Mouse (Mus musculus): ENCODE measurements around the gene Wnt1.
"Not testable (repeated sequence)": the region's sequence is repeated elsewhere in the genome, so short reads cannot be mapped to it uniquely, and the experiment has no call there.

The Wnt1 gene

DNA sequence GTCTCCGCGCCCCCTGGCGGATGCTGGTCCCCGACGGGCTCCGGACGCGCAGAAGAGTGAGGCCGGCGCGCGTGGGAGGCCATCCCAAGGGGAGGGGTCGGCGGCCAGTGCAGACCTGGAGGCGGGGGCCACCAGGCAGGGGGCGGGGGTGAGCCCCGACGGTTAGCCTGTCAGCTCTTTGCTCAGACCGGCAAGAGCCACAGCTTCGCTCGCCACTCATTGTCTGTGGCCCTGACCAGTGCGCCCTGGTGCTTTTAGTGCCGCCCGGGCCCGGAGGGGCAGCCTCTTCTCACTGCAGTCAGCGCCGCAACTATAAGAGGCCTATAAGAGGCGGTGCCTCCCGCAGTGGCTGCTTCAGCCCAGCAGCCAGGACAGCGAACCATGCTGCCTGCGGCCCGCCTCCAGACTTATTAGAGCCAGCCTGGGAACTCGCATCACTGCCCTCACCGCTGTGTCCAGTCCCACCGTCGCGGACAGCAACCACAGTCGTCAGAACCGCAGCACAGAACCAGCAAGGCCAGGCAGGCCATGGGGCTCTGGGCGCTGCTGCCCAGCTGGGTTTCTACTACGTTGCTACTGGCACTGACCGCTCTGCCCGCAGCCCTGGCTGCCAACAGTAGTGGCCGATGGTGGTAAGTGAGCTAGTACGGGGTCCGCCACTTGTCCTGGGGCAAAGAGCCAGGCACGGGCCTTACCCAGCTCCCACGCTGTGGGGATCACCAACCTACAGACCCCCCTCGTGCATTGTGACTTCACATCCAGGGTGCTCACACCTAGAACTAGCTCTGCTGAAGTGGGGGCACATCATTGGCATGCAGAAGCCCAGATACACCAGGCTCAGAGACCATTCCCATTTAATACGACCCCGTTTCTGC is at the start of gene Wnt1:
TSS of gene Wnt1 (plus strand) at position 197 of the 875 bp plus-strand sequence.
- peak; percentile 66 to 70 for DNase-seq

- no peak for DNase-seq
Measured at GRCm38 (mm10) chr15:98740219-98740618, 49.4 kb upstream of the Wnt1 start.

DNA sequence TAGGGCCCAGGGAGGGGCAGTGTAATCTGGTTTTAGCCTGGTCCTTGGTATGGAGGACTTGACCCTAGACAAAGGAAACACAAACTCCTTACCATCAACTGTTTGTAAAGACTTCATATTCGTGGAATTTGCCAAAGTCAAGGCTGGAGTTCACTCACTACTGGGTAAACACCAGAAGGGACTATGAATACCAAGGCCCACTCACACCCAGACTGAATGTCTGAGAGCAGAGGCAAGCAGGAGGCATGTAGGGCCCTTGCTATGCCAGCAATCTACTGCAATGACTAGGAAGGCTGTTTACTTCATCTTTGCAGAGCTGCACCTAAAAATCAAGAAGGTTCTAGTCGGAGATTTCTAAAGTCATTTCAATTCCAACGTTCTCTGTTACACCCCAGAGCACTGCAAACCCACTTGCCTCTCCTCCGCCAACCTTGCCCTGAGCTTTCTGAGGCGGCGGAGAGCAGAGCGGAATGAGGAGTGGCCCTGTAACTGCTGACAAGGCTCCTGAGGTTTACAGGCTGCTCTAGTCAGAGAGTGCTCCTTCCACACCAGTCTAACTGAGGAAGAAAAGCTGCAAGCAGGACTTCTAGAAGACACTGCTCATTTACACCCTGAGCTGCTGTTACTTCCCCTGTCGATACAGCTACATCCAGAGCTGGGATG is 46.8 kb upstream of the Wnt1 start:
- DNase-seq = no peak

DNA sequence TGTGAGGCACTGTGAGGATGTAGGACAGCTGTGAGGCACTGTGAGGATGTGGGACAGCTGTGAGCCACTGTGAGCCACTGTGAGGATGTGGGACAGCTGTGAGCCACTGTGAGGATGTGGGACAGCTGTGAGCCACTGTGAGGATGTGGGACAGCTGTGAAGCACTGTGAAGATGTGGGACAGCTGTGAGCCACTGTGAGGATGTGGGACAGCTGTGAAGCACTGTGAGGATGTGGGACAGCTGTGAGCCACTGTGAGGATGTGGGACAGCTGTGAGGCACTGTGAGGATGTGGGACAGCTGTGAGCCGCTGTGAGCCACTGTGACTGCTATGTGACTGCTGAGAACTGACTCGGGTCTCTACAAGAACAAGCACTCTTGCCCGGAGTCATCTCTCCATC is 45.8 kb upstream of the Wnt1 start:
- DNase-seq = not testable (repeated sequence)

DNA sequence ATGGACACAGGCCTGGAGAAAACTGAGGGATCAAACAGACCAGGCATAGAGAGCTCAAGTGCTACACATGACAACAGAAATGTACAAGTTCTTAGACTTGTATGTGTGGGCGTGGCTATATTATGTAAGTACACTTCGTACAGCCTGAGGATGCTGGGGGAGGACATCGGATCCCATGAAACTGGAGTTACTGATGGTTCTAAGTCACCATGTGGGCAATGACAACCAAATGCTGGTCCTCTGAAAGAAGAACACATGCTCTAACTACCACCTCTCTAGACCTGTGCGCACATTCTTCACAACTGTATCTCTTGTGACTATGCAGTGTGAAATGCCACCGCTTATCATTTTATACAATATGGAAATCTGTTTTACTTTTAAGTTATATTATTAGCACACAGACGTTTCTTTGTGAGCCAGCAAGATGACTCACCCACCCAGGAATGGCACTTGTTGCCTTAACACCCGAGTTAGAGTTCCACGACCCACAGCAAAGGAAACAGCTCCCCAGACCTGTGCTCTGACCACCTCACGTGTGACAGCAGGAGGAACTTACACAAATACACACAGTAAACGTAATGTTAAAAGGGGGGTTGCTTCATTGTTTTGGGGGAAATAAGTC is 43.2 kb upstream of the Wnt1 start:
- DNase-seq = no peak

GRCm38 (mm10) chr15:98747296-98747695 is 42.4 kb upstream of the Wnt1 start:
- no peak for DNase-seq

DNA sequence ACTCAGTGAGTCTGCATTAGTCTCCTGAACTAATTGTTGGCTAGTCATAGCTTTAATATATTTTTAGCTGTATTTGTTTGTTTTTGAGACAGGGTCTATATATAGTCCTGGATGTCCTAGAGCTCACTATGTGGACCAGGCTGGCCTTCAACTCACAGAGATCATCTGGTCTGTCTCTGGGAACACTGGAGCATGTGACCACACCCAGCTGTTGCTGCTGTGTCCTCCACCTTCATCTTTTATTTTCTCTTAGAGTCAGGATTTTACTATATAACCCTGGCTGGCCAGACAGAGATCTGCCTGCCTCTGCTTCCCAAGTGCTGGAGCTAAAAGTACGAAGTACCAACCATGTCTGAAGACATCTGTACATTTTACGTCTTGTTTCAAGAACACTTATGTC is 40.6 kb upstream of the Wnt1 start:
- DNase-seq = no peak

- no peak for DNase-seq
Measured at GRCm38 (mm10) chr15:98753021-98753423, 36.6 kb upstream of the Wnt1 start.

GRCm38 (mm10) chr15:98754125-98754524 is 35.5 kb upstream of the Wnt1 start:
- DNase-seq = no peak

- DNase-seq = peak; percentile 89 to 92
Measured at GRCm38 (mm10) chr15:98762201-98762621, 27.4 kb upstream of the Wnt1 start.

DNA sequence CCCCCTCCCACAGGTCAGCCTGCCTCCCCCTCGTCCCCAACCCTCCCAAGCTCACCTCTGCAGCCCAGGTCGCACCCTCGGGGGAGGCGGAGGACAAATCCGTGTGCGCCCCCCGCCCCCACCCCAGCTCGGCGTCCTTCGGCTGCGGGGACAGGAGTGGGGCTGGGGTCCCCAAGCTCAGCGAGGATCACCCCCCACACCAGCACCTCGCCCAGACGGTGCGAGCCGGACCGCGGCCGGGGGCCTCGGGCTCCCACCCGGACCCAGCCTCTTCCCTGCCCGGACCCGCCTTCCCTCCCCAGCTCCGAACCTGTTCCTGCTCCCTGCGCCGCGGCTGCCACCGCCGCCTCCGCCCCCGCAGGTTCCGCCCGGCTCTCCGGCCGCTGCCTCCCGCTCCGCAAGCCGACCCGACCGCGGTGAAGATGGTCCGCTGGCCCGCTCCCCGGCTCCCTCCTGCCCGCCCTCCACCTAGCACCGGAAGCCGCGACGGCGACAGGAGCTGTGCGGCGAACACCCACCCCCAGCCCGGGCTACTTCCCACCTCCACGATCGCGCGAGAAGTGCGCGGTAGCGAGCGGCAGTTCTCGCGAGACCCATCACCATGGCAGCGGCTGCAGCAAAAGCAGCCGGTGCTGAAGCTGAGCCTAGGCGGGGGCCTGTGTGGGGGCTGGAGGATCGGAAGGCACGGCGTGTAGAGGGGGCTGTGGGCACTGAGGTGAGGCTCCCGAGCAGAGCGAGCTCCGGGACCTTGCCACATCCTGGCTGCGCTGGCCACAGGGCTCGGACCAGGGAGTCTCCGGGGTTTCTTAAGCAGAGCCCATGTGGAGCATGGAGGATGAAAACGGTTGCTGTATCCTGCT is 26.8 kb upstream of the Wnt1 start, which contains the start of gene Arf3:
TSS of gene Arf3 (minus strand) at position 545 of the 860 bp plus-strand sequence.
- peak; percentile 97 to 98 for DNase-seq

- DNase-seq = peak in 1 of 2 experiments; percentile 37
Measured at GRCm38 (mm10) chr15:98765929-98766328, 23.7 kb upstream of the Wnt1 start.

DNA sequence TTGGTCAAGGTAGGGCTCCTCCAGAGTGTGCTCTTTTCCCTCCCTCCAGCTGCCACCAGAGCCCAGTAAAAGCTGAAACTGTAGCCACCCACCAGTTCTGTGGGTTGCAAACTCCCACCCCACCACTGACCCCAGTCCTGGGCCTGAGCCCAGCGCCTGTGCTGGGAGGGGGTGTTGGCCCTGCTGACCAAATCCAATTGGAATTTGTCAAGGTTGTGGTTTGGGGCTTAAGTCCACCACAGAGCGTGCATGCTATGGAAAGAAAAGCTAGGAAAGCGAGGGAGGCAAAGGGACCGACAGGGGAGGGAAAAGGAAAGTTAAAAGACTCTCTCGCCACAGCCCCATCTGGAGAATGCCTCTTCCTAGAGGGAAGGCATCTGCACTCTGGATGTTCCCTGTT is 21.4 kb upstream of the Wnt1 start:
- DNase-seq = no peak

DNA sequence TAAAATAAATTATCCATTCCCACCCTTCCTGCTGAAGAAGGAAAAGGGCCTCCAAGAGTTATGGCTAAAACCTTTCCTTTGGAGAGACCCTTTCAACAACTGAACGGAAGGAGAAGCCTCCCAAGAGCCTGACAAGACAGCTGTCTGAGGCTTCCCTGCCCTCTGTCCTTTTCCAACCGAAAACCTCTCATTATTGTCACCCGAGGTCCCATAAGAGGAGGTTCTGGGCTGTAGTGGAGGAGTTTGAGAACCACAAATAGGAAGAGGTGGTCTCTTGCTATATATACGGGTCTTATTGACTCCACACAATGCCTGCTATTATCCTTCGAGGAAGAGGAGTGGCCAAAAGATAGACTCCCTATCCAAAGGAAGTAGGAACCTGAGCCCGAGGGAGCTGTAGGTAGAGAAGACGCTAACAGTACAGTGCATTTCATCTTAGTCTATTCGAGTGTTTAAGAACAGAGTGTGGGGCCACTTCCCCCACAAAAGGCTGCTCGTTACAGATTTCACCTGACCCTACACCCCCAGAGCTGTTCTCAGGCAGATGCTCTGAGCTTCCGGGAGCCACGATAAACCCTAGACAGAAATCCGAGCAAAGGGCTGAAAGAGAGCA is 17.7 kb upstream of the Wnt1 start:
- no peak for DNase-seq

- no peak for DNase-seq
Measured at GRCm38 (mm10) chr15:98772511-98773211, 17.0 kb upstream of the Wnt1 start.

DNA sequence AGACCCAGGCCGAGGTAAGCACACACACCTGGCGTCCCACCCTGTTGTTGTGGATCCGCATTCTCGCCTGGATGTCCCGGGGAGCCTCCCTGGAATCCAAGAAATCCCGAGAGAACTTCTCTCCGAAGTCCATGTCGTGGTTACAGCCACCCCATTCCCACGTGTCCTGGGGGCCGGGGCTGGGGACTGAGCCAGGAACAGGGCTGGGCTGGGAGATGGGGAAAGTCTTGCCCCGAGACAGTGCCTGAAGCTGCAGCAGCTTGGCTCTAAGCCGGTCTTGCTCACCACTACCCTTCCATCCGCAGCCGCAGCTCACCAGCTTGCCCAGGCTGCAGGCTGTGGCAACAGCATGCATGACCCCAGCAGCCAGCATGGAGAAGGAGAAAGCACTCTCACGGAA is 15.6 kb upstream of the Wnt1 start:
- DNase-seq = no peak

- DNase-seq = no peak
Measured at GRCm38 (mm10) chr15:98775533-98775932, 14.1 kb upstream of the Wnt1 start.

- peak in 1 of 2 experiments; percentile 25 for DNase-seq
Measured at GRCm38 (mm10) chr15:98776280-98777004, 13.2 kb upstream of the Wnt1 start.

DNA sequence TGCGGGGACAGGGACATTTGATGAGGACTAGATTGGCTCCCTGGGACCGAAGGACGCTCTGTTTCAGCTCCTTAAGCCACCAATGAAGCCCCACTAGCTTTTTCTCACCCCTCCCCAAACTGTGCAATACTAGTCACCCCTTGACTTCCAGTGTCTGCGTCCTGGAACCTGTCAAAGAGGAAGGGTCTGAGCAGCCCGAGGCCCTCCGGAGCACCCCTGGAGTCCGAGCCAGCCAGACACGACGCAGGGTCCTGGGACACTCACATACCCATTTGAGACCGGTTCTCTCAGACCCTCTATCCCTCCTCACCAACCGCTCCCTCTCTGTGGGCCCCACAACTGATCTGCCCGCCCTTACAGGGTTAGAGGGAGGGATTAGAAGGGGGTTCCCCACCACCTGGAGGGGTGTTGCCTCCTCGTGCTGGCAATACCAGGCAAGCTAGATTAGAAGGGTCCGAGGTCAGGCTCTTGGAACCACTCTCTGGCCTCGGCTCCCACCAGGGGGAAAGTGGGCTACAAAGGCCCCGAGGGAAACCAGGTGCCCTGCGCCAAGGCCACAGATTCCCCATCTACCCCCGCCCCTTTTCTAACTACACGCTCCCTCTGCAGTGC is 12.5 kb upstream of the Wnt1 start:
- DNase-seq = no peak

DNA sequence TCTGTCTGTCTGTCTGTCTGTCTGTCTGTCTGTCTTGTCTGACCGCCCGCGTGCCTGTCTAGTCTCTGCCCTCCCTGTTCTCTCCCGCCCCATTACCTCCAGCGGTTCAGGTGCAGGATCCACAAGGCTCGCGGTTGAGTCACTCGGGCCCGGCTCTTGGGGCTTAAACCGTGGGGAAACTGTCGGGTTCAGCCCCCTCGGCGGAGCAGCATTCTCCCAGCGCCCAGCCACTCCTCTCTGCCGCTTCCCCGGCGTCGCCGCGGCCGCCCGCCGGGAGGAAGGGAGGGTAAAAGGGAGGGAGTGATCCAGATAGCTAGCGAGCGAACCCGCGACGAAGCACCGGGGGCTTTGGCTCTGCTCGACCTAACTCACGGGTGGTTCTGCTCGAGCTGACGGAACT is 11.9 kb upstream of the Wnt1 start, which contains the start of gene Wnt10b:
TSS of gene Wnt10b (minus strand) at position 389 of the 400 bp plus-strand sequence.
- no peak for DNase-seq
